Mouse (Mus musculus) liver, embryonic 14.5 days (tissue): Measurements from ENCODE around the gene Tnk1. TPM values are rescaled to one million over a fixed set of nuclear protein-coding genes. Genes with fewer than 3 reads are reported as not detected.
A peak's percentile ranks its signal among the peaks of the same experiment; 100 is the strongest.

ENCODE experiments used
- ATAC-seq: fragments of 200-750 bp; cut with Nextera tagmentation; 2 replicates; pipeline ENCODE4 v1.8.0; 2017; ENCODE audit warnings: moderate number of reproducible peaks, mild to moderate bottlenecking, moderate library complexity; ENCODE audit not compliant: insufficient read depth
- DNase-seq, 3 experiments: peaks; one replicate each; pipeline ENCODE4 v3.0.0-alpha.2; 2012 to 2013; ENCODE audit warnings: low read depth in 3 of 3, low spot score in 3 of 3
- H3K27ac ChIP-seq: fragments of 300-500 bp; sonication (generic); 2 replicates; pipeline ENCODE4 v1.5.1; 2014; ENCODE audit warnings: moderate library complexity, mild to moderate bottlenecking, control low read depth, inconsistent platforms
- H3K27me3 ChIP-seq: fragments of 300-500 bp; sonication (generic); 2 replicates; pipeline ENCODE4 v1.6.1; 2014; ENCODE audit warnings: mild to moderate bottlenecking, low read length, moderate library complexity; ENCODE audit not compliant: control insufficient read depth, insufficient read depth
- H3K36me3 ChIP-seq: fragments of 300-500 bp; sonication (generic); replicated peaks from 2 replicates; pipeline ENCODE4 v1.6.1; 2014; ENCODE audit warnings: low read depth; ENCODE audit not compliant: control insufficient read depth, insufficient read depth
- H3K4me1 ChIP-seq, 2 experiments: fragments of 200-500 bp in 1 of 2; fragments of 300-500 bp in 1 of 2; sonication (generic) in 1 of 2; replicated peaks; 2 replicates each; pipeline ENCODE4 v1.6.1; 2012 to 2014; ENCODE audit warnings: antibody characterized with exemption in 1 of 2, inconsistent platforms in 1 of 2, low read length in 1 of 2; ENCODE audit not compliant: control insufficient read depth in 2 of 2, insufficient read depth in 2 of 2
- H3K4me2 ChIP-seq: fragments of 300-500 bp; sonication (generic); 2 replicates; pipeline ENCODE4 v1.6.1; 2014; ENCODE audit warnings: low read depth, mild to moderate bottlenecking, control low read depth, moderate library complexity
- H3K4me3 ChIP-seq, 2 experiments: fragments of 200-500 bp in 1 of 2; fragments of 300-500 bp in 1 of 2; sonication (generic) in 1 of 2; 2 replicates each; pipeline ENCODE4 v1.5.1; 2012 to 2014; ENCODE audit warnings: low read depth in 2 of 2, low read length in 2 of 2, mild to moderate bottlenecking in 2 of 2, control low read depth in 1 of 2, inconsistent platforms in 1 of 2, moderate library complexity in 1 of 2; ENCODE audit not compliant: insufficient read depth in 1 of 2
- H3K9ac ChIP-seq: fragments of 300-500 bp; sonication (generic); replicated peaks from 2 replicates; pipeline ENCODE4 v1.6.1; 2014; ENCODE audit warnings: mild to moderate bottlenecking, control low read depth, moderate library complexity
- H3K9me3 ChIP-seq: fragments of 300-500 bp; sonication (generic); 2 replicates; pipeline ENCODE4 v1.6.1; 2016; ENCODE audit warnings: low read length, mixed read lengths; ENCODE audit not compliant: control insufficient read depth
- CTCF ChIP-seq: IDR thresholded peaks from 2 replicates; pipeline ENCODE4 v1.5.1; 2016; ENCODE audit warnings: antibody characterized with exemption, low read depth, control low read depth
- EP300 ChIP-seq: IDR thresholded peaks from 2 replicates; pipeline ENCODE4 v1.6.1; 2016; ENCODE audit warnings: antibody characterized with exemption, low read depth
- WGBS: fragments of 180-500 bp; shearing (Covaris S2); extraction: QIAGEN DNeasy Blood & Tissue Kit; methylation state at CpG from one replicate; pipeline ENCODE4 v1.1.7; 2014; ENCODE audit not compliant: insufficient replicate concordance; 5-methylcytosine and 5-hydroxymethylcytosine counted together
- polyA plus RNA-seq, 2 experiments: library from polyadenylated mRNA; depleted of rRNA in 1 of 2; stranded (reverse) in 1 of 2; unstranded in 1 of 2; fragments of >200 nt; fragmentation: Nextera tagmentation in 1 of 2; extraction: Ambion mirVana in 1 of 2; gene quantifications; 2 replicates each; pipeline versions ENCODE4 v1.2.1 to v1.2.3; 2012 to 2014

Gene Tnk1
- polyA plus RNA-seq, 2 experiments = 0.43 to 1.2 TPM

DNA sequence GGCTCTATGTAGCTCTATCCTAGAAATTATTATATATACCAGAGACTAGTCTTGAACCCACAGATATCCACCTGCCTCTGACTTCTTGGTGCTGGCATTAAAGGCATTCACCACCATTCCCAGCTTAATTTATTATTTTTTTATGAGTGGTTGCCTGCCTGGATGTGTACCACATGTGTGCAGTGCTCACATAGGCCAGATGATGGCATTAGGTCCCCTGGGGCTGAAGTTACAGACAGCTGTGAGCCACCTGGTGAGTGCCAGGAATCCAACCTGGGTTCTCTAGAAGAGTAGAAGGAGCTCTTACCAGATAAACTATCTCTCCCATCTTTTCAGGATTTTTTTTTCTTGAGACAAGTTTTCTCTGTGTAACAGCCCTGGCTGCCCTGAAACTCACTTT lies 48.2 kb downstream of the Tnk1 start:
- DNase-seq = no peak
- Histone ChIP-seq H3K9me3 (no peaks in the 10 kb centered on the region; the same call in 1 of the 2 replicates), H3K9ac (no peak overlapping the region), H3K4me1 (no peaks in the 10 kb centered on the region), H3K36me3 (no peaks in the 10 kb centered on the region), H3K27ac (no peak overlapping the region), H3K27me3 (peaks cover 14% of the 10 kb centered on the region), H3K4me3 (no peak overlapping the region), H3K4me2 (no peak overlapping the region)
- ATAC-seq = no peak
- peak; percentile 24; the same call in 1 of the 2 replicates for TF ChIP-seq CTCF
- TF ChIP-seq EP300 = no peak

DNA sequence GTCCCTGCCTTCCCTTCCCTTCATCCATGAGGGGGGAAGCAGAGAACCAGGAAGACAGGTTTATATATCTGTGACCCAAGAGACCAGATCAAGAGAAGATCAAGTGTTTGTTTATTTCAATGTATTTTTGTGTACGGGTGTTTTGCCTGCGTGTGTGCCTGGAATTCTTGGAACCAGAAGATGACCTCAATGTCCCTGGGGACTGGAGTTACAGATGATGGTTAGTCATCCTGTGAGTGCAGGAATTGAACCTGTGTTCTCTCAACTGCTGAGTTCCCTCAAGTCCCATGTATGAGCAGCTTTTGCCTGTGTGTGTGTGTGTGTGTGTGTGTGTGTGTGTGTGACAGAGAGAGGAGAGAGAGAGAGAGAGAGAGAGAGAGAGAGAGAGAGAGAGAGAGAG lies 50.9 kb downstream of the Tnk1 start:
- Histone ChIP-seq H3K36me3 (no peaks in the 10 kb centered on the region), H3K27ac (no peak overlapping the region), H3K9ac (no peak overlapping the region), H3K27me3 (peaks cover 41% of the 10 kb centered on the region), H3K4me2 (no peak overlapping the region), H3K4me1 (no peaks in the 10 kb centered on the region; a peak in 2 of 4 replicates), H3K9me3 (no peaks in the 10 kb centered on the region; the same call in 1 of the 2 replicates), H3K4me3 (no peak overlapping the region)
- no peak for ATAC-seq
- WGBS = 59% methylated on average over 2 of the region's 2 CpGs
- no peak for DNase-seq
- TF ChIP-seq CTCF (no peak), EP300 (no peak)

DNA sequence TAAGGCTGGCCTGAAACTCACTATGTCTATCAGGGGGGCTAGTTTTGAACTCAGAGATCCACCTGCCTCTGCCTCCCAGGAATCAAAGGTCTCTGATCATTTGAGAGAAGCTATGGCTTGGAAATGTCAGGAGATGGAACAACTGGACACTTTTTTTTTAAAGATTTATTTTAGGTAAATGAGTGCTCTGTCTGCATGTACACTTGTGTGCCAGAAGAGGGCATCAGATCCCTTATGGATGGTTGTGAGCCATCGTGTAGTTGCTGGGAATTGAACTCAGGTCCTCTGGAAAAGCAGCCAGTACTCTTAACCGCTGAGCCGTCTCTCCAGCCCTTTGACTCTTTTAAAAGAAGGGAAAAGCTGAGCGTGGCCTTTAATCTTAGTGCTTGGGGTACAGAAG lies 52.2 kb downstream of the Tnk1 start:
- ATAC-seq (no peak), DNase-seq (no peak)
- Histone ChIP-seq H3K4me2 (no peak overlapping the region), H3K27me3 (peaks cover 53% of the 10 kb centered on the region), H3K4me1 (no peaks in the 10 kb centered on the region; a peak in 2 of 4 replicates), H3K27ac (no peak overlapping the region), H3K4me3 (no peak overlapping the region), H3K9ac (no peak overlapping the region), H3K9me3 (no peaks in the 10 kb centered on the region; the same call in 1 of the 2 replicates), H3K36me3 (no peaks in the 10 kb centered on the region)
- WGBS = 70% methylated on average over 4 of the region's 4 CpGs
- TF ChIP-seq EP300 (no peak), CTCF (peak; percentile 60)

DNA sequence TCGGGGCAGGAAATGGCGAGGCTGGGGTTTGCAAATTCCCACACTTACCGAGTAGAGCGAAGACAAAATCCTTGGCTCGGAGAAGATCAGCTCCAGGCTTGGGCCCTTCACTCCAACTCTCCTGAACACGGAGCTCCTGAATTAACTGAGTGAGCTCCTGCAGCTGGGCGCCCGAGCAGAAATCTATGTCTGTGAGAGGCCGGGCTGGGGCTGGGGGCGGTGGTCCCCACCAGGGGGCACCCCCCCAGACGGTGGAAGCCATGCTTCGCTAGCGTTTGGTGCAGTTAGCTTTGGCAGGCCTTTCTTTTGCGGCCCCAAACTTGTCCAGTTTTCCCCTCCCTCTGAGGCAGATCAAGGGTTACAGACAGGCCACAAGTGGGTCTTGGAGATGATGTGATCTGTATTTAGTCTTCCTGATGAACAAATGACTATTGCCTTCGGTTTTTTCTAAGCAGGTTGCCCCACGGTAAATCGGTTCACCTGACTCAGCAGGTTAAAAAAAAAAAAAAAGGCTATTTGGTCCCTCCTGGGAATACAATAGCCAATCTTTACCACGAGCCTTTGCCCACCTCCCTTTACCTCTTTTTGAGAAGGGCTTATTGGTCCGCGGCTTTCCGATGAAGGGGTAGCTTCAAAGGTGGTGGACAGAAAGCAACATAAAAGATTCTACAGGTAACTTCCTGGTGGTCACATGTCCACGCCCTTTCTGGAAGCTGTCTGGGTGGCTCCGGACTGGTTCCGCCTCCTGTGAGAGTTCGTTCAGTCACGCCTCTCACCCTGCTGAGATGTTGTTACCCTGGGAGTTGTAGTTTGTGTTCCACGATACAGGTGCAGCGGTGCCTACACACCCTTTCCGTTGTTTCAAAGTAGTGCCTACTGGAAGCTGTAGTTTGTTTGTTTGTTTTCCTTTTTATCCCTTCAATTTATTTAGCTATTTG lies 53.3 kb downstream of the Tnk1 start, which contains the start of gene Tmem102:
Gene Tmem102, minus strand, starts transcription at position 653 of the 938 bp plus-strand sequence.
- DNase-seq (no peak), ATAC-seq (no peak)
- 21% methylated on average over 29 of the region's 29 CpGs for WGBS
- no peak for TF ChIP-seq CTCF
- TF ChIP-seq EP300 = no peak
- H3K9me3 ChIP-seq = no peaks in the 10 kb centered on the region
- no peaks in the 10 kb centered on the region for H3K36me3 ChIP-seq
- H3K9ac ChIP-seq = no peak within 1 kb of the TSS
- H3K4me2 ChIP-seq = peak within 1 kb of the TSS; percentile 65
- no peak within 1 kb of the TSS for H3K27ac ChIP-seq
- H3K4me3 ChIP-seq = 0 out of 4 replicates have a peak within 1 kb of the TSS, but pooled peaks of 1 of the 2 experiments have one; percentile 14
- H3K27me3 ChIP-seq = peaks cover 65% of the 10 kb centered on the region
- no peaks in the 10 kb centered on the region; a peak in 2 of 4 replicates for H3K4me1 ChIP-seq

DNA sequence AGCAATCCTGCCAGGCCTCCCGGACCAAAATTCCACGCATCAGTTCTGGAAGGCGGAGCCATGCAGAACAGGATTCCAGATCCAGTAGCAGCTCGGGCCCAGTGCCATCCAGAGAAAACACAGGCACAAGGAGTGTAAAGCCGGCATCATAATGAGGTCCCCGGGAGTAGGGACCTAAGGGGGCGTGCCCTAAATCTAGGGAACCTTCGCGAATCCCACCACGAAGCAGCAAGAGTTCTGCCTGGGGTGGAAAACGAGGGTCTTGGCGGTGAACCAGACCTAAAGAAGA lies 53.9 kb downstream of the Tnk1 start:
- no peak overlapping the region for H3K27ac ChIP-seq
- 20% methylated on average over 12 of the region's 12 CpGs for WGBS
- no peak for TF ChIP-seq CTCF
- H3K4me1 ChIP-seq = no peaks in the 10 kb centered on the region; a peak in 2 of 4 replicates
- H3K4me3 ChIP-seq = no peak overlapping the region
- H3K9ac ChIP-seq = no peak overlapping the region
- H3K4me2 ChIP-seq = peak overlapping the region; percentile 65
- no peak for DNase-seq
- no peaks in the 10 kb centered on the region for H3K9me3 ChIP-seq
- H3K27me3 ChIP-seq = peaks cover 71% of the 10 kb centered on the region
- H3K36me3 ChIP-seq = no peaks in the 10 kb centered on the region
- ATAC-seq = no peak
